Mouse (Mus musculus): Measurements from ENCODE around the gene Gm13691. TPM values are rescaled to one million over a fixed set of nuclear protein-coding genes. Genes with fewer than 3 reads are reported as not detected.
A peak's percentile ranks its signal among the peaks of the same experiment; 100 is the strongest.
"Not testable (repeated sequence)": the region's sequence is repeated elsewhere in the genome, so short reads cannot be mapped to it uniquely, and the experiment has no call there.

Gene Gm13691
- polyA plus RNA-seq, 1 experiment from 2014 or later = not detected

- H3K4me3 ChIP-seq (ENCODE audit: low read depth, low read length) = no peak overlapping the region
- H3K36me3 ChIP-seq (replicated peaks; ENCODE audit: control insufficient read depth, insufficient read depth, low read depth, low read length) = no peaks in the 10 kb centered on the region
- H3K4me1 ChIP-seq (ENCODE audit: control insufficient read depth, insufficient read depth, low read length) = no peaks in the 10 kb centered on the region
- no peaks in the 10 kb centered on the region for H3K9me3 ChIP-seq (replicated peaks; ENCODE audit: control insufficient read depth, low read length)
- H3K9ac ChIP-seq (replicated peaks; ENCODE audit: low read length) = no peak overlapping the region
- no peak overlapping the region for H3K27ac ChIP-seq (replicated peaks; ENCODE audit: low read depth, low read length)
- DNase-seq (ENCODE audit: low spot score) (peak; percentile 60), ATAC-seq (replicated peaks; ENCODE audit: insufficient number of reproducible peaks, low FRiP score, low TSS enrichment, low read depth) (no peak)
- H3K27me3 ChIP-seq (ENCODE audit: control insufficient read depth, insufficient read depth, low read length) = no peaks in the 10 kb centered on the region
- 18% methylated on average over 4 of the region's 4 CpGs for WGBS
- no peak overlapping the region for H3K4me2 ChIP-seq (ENCODE audit: low read depth, low read length)
These were observed 47.0 kb downstream of the Gm13691 start for GRCm38 (mm10) chr2:84037304-84037703.

- ATAC-seq (replicated peaks; ENCODE audit: insufficient number of reproducible peaks, low FRiP score, low TSS enrichment, low read depth); H3K27ac ChIP-seq (replicated peaks; ENCODE audit: low read depth, low read length); H3K4me1 ChIP-seq (ENCODE audit: control insufficient read depth, insufficient read depth, low read length); H3K27me3 ChIP-seq (ENCODE audit: control insufficient read depth, insufficient read depth, low read length); H3K9me3 ChIP-seq (replicated peaks; ENCODE audit: control insufficient read depth, low read length); DNase-seq (ENCODE audit: low spot score); H3K4me2 ChIP-seq (ENCODE audit: low read depth, low read length); H3K4me3 ChIP-seq (ENCODE audit: low read depth, low read length); H3K36me3 ChIP-seq (replicated peaks; ENCODE audit: control insufficient read depth, insufficient read depth, low read depth, low read length); H3K9ac ChIP-seq (replicated peaks; ENCODE audit: low read length): not testable (repeated sequence)
- 88% methylated on average over 1 of the region's 1 CpGs for WGBS
These were observed 47.6 kb downstream of the Gm13691 start for GRCm38 (mm10) chr2:84037943-84038342.

GRCm38 (mm10) chr2:84039277-84039676, 48.9 kb downstream of the Gm13691 start:
- H3K9me3 ChIP-seq (replicated peaks; ENCODE audit: control insufficient read depth, low read length) = no peaks in the 10 kb centered on the region
- H3K9ac ChIP-seq (replicated peaks; ENCODE audit: low read length) = no peak overlapping the region
- H3K4me2 ChIP-seq (ENCODE audit: low read depth, low read length) = no peak overlapping the region
- H3K36me3 ChIP-seq (replicated peaks; ENCODE audit: control insufficient read depth, insufficient read depth, low read depth, low read length) = no peaks in the 10 kb centered on the region
- no peaks in the 10 kb centered on the region for H3K27me3 ChIP-seq (ENCODE audit: control insufficient read depth, insufficient read depth, low read length)
- DNase-seq (ENCODE audit: low spot score) (no peak), ATAC-seq (replicated peaks; ENCODE audit: insufficient number of reproducible peaks, low FRiP score, low TSS enrichment, low read depth) (no peak)
- no peak overlapping the region for H3K27ac ChIP-seq (replicated peaks; ENCODE audit: low read depth, low read length)
- 68% methylated on average over 6 of the region's 6 CpGs for WGBS
- H3K4me3 ChIP-seq (ENCODE audit: low read depth, low read length) = no peak overlapping the region
- no peaks in the 10 kb centered on the region for H3K4me1 ChIP-seq (ENCODE audit: control insufficient read depth, insufficient read depth, low read length)

Other genes starting within 250 kb of the Gm13691 start
- 26.6 and 30.9 TPM in 2 replicates for gene Fam171b, start 177.9 kb upstream of the Gm13691 start, polyA plus RNA-seq (2014; fragmentation: Nextera tagmentation; extraction: Ambion mirVana)
- not detected in 2 replicates for gene Zswim2, start 49.3 kb upstream of the Gm13691 start, polyA plus RNA-seq (2014; fragmentation: Nextera tagmentation; extraction: Ambion mirVana)
- gene Gm13698, start 34.9 kb upstream of the Gm13691 start, polyA plus RNA-seq (2014; fragmentation: Nextera tagmentation; extraction: Ambion mirVana) = not detected in 2 replicates
- gene Gm13693, start 29.1 kb upstream of the Gm13691 start, polyA plus RNA-seq (2014; fragmentation: Nextera tagmentation; extraction: Ambion mirVana) = not detected in 2 replicates
- gene Gm13695, start 23.2 kb upstream of the Gm13691 start, polyA plus RNA-seq (2014; fragmentation: Nextera tagmentation; extraction: Ambion mirVana) = not detected in 2 replicates
- gene Gm13696, start 17.4 kb upstream of the Gm13691 start, polyA plus RNA-seq (2014; fragmentation: Nextera tagmentation; extraction: Ambion mirVana) = not detected in 2 replicates
- not detected in 2 replicates for gene Gm13694, start 11.6 kb upstream of the Gm13691 start, polyA plus RNA-seq (2014; fragmentation: Nextera tagmentation; extraction: Ambion mirVana)
- gene Gm13697, start 5.8 kb upstream of the Gm13691 start, polyA plus RNA-seq (2014; fragmentation: Nextera tagmentation; extraction: Ambion mirVana) = not detected in 2 replicates

All from embryonic facial prominence, embryonic 11.5 days (tissue).